7 mouse cellular contexts compared by ENCODE assay signal in genomic region chr1:36512089-36512965, GRCm38 (mm10). TPM values are rescaled to one million over a fixed set of nuclear protein-coding genes. Genes with fewer than 3 reads are reported as not detected.
DNase-seq lines count a peak whose midpoint lies in the region; ATAC-seq and TF ChIP-seq lines count a peak whose summit lies in the region.

No protein-coding gene starts in this region.

- peak; percentile 15 for DNase-seq in adipocyte (ENCODE audit: low spot score)
- peak; percentile 63 for DNase-seq in heart, postnatal 10 days
- DNase-seq in left cerebral cortex, adult 8-10 months (ENCODE audit: low spot score in 2 of 2) = peak; percentile 31 to 60
- DNase-seq in mesoderm, embryonic 11.5 days (ENCODE audit: low read depth, low spot score) = peak; percentile 57
- peak; percentile 28 to 59 for DNase-seq in spleen, adult 18-20 months

- no peaks in the 10 kb centered on the region for H3K27me3 ChIP-seq in ES-Bruce4 (ENCODE audit: control insufficient read depth, insufficient read depth, low read length, poor library complexity, severe bottlenecking)
- H3K27me3 ChIP-seq in embryonic facial prominence, embryonic 12.5 days = no peaks in the 10 kb centered on the region

- no peak for TF ChIP-seq EP300 in ES-Bruce4 (IDR thresholded peaks at IDR 0.05; ENCODE audit: insufficient read depth, low read depth, low read length)

- H3K9ac ChIP-seq in ES-Bruce4 (ENCODE audit: low read depth, poor library complexity, severe bottlenecking) = peak overlapping the region; percentile 97
- peak overlapping the region; percentile 87 for H3K9ac ChIP-seq in embryonic facial prominence, embryonic 12.5 days

- H3K4me3 ChIP-seq in ES-Bruce4 (ENCODE audit: low read depth, low read length) = peak overlapping the region; percentile 68
- peak overlapping the region; percentile 94 for H3K4me3 ChIP-seq in embryonic facial prominence, embryonic 12.5 days

- H3K27ac ChIP-seq in ES-Bruce4 (ENCODE audit: insufficient read depth, low read length) = 0 out of 2 replicates have a peak overlapping the region, but pooled peaks have one; percentile 11
- peak overlapping the region; percentile 99 for H3K27ac ChIP-seq in embryonic facial prominence, embryonic 12.5 days

- 0 out of 2 replicates have a peak, but pooled peaks cover 8% of the 10 kb centered on the region for H3K36me3 ChIP-seq in ES-Bruce4 (ENCODE audit: control insufficient read depth, insufficient read depth, low read length, poor library complexity, severe bottlenecking)
- peaks cover 19% of the 10 kb centered on the region; the same call in 1 of the 2 replicates for H3K36me3 ChIP-seq in embryonic facial prominence, embryonic 12.5 days

- no peaks in the 10 kb centered on the region for H3K9me3 ChIP-seq in ES-Bruce4 (replicated peaks; ENCODE audit: control insufficient read depth, insufficient read depth, low read length, poor library complexity, severe bottlenecking)
- H3K9me3 ChIP-seq in embryonic facial prominence, embryonic 12.5 days = no peaks in the 10 kb centered on the region

- TF ChIP-seq POLR2A in ES-Bruce4 (IDR thresholded peaks at IDR 0.05; ENCODE audit: insufficient read depth, low read length) = no peak

- WGBS in embryonic facial prominence, embryonic 12.5 days = under 1% methylated on average over 120 of the region's 126 CpGs

- peak overlapping the region; percentile 84 for H3K4me2 ChIP-seq in embryonic facial prominence, embryonic 12.5 days (replicated peaks)

- intact Hi-C loops in heart, postnatal 10 days (cut with DNase I) = no loop called here

- TF ChIP-seq CTCF in ES-Bruce4 (IDR thresholded peaks at IDR 0.05; ENCODE audit: low read depth, low read length) = no peak

- peak; percentile 69 for ATAC-seq in embryonic facial prominence, embryonic 12.5 days (ENCODE audit: insufficient number of reproducible peaks, insufficient read depth, low FRiP score, low TSS enrichment)

- peaks cover 2% of the 10 kb centered on the region for H3K4me1 ChIP-seq in ES-Bruce4 (ENCODE audit: control insufficient read depth, insufficient read depth, low read length)
- H3K4me1 ChIP-seq in embryonic facial prominence, embryonic 12.5 days = peaks cover 19% of the 10 kb centered on the region

RNA-seq across cellular contexts. Expression of gene Cnnm3, which starts 0.7 kb away (rescaled TPM):
- polyA plus RNA-seq in ES-Bruce4 (2011; ENCODE audit: insufficient read depth, insufficient read length, low read depth, missing spikeins) = 17.4 and 18.0 TPM in 2 replicates
- 4.3 and 5.6 TPM in 2 replicates for polyA plus RNA-seq in embryonic facial prominence, embryonic 12.5 days (2016; fragmentation: Nextera tagmentation; extraction: Ambion mirVana)
- 10 to 100 TPM; 15.3 to 18.3 TPM for total RNA-seq in heart, postnatal 10 days (2021)
- 10 to 100 TPM; 31.8 to 38.3 (median 33.4) TPM for total RNA-seq in left cerebral cortex, adult 8-10 months (2022)

RNA-seq across cellular contexts. Expression of gene Ankrd23, which starts 24.4 kb away (rescaled TPM):
- 6.8 and 6.9 TPM in 2 replicates for polyA plus RNA-seq in ES-Bruce4 (2011; ENCODE audit: insufficient read depth, insufficient read length, low read depth, missing spikeins)
- 19.2 and 24.0 TPM in 2 replicates for polyA plus RNA-seq in embryonic facial prominence, embryonic 12.5 days (2016; fragmentation: Nextera tagmentation; extraction: Ambion mirVana)
- total RNA-seq in heart, postnatal 10 days (2021) = 100 to 1,000 TPM; 189 to 244 TPM
- 1 to 10 TPM; 3.9 to 6.0 (median 5.0) TPM for total RNA-seq in left cerebral cortex, adult 8-10 months (2022)

RNA-seq across cellular contexts. Expression of gene Gm42417, which starts 26.9 kb away (rescaled TPM):
- polyA plus RNA-seq in ES-Bruce4 (2011; ENCODE audit: insufficient read depth, insufficient read length, low read depth, missing spikeins) = 1.2 TPM in 1 of 2 replicates, not detected in the other
- polyA plus RNA-seq in embryonic facial prominence, embryonic 12.5 days (2016; fragmentation: Nextera tagmentation; extraction: Ambion mirVana) = 0.49 TPM in 1 of 2 replicates, not detected in the other
- total RNA-seq in heart, postnatal 10 days (2021) = 100 to 1,000 TPM in 1 of 2 experiments, 10 to 100 TPM in 1; 90.6 to 123 TPM
- not detected for total RNA-seq in left cerebral cortex, adult 8-10 months (2022)

RNA-seq across cellular contexts. Expression of gene Ankrd39, which starts 34.9 kb away (rescaled TPM):
- 6.4 and 8.8 TPM in 2 replicates for polyA plus RNA-seq in ES-Bruce4 (2011; ENCODE audit: insufficient read depth, insufficient read length, low read depth, missing spikeins)
- 20.4 and 23.9 TPM in 2 replicates for polyA plus RNA-seq in embryonic facial prominence, embryonic 12.5 days (2016; fragmentation: Nextera tagmentation; extraction: Ambion mirVana)
- 10 to 100 TPM; 12.9 to 14.1 TPM for total RNA-seq in heart, postnatal 10 days (2021)
- 10 to 100 TPM; 13.1 to 17.0 (median 14.9) TPM for total RNA-seq in left cerebral cortex, adult 8-10 months (2022)

RNA-seq across cellular contexts. Expression of gene Cnnm4, which starts 40.9 kb away (rescaled TPM):
- 4.7 and 5.4 TPM in 2 replicates for polyA plus RNA-seq in ES-Bruce4 (2011; ENCODE audit: insufficient read depth, insufficient read length, low read depth, missing spikeins)
- polyA plus RNA-seq in embryonic facial prominence, embryonic 12.5 days (2016; fragmentation: Nextera tagmentation; extraction: Ambion mirVana) = 15.3 and 16.1 TPM in 2 replicates
- total RNA-seq in heart, postnatal 10 days (2021) = 1 to 10 TPM; 3.5 to 4.1 TPM
- total RNA-seq in left cerebral cortex, adult 8-10 months (2022) = 10 to 100 TPM; 11.7 to 13.7 (median 12.2) TPM

Comparison
In these comparisons a context has a peak if more than half of its experiments do, and no peak if none do; other contexts are left out.
1. Peak in every context shown above with its lines: DNase-seq, ATAC-seq, H3K4me3 ChIP-seq and H3K27ac ChIP-seq.
2. RNA of gene Ankrd23, which starts 24.4 kb away (total RNA-seq): 189 to 244 TPM in heart, postnatal 10 days; 3.9 to 6.0 TPM in left cerebral cortex, adult 8-10 months; every median in the first group is over 10 times any median in the second.
3. RNA of gene Gm42417, which starts 26.9 kb away (total RNA-seq): 90.6 to 123 TPM in heart, postnatal 10 days; not detected in left cerebral cortex, adult 8-10 months; every median in the first group is over 10 times any median in the second.